Mouse (Mus musculus) neutrophil, adult 59 days (primary cell): ENCODE data around the gene Gm10718. TPM values are rescaled to one million over a fixed set of nuclear protein-coding genes. Genes with fewer than 3 reads are reported as not detected.

Experiments used
- total RNA-seq, 2 experiments: library from RNA; stranded (reverse); gene quantifications; 1 replicate in 1 of 2; 2 replicates in 1 of 2; pipeline ENCODE4 v1.2.4; 2023

Gene Gm10718
- 1 to 10 TPM; 5.5 to 7.0 TPM for total RNA-seq

DNA sequence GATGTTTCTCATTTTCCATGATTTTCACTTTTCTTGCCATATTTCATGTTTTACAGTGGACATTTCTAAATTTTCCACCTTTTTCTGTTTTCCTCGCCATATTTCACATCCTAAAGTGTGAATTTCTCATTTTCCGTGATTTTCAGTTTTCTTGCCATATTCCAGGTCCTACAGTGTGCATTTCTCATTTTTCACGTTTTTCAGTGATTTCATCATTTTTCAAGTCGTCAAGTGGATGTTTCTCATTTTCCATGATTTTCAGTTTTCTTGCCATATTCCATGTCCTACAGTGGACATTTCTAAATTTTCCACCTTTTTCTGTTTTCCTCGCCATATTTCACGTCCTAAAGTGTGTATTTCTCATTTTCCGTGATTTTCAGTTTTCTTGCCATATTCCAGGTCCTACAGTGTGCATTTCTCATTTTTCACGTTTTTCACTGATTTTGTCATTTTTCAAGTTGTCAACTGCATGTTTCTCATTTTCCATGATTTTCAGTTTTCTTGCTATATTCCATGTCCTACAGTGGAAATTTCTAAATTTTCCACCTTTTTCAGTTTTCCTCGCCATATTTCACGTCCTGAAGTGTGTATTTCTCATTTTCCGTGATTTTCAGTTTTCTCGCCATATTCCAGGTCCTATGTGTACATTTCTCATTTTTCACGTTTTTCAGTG lies at the start of gene Gm10718:
Gene Gm10718 (plus strand): TSS at position 236 of the 673 bp plus-strand sequence.

DNA sequence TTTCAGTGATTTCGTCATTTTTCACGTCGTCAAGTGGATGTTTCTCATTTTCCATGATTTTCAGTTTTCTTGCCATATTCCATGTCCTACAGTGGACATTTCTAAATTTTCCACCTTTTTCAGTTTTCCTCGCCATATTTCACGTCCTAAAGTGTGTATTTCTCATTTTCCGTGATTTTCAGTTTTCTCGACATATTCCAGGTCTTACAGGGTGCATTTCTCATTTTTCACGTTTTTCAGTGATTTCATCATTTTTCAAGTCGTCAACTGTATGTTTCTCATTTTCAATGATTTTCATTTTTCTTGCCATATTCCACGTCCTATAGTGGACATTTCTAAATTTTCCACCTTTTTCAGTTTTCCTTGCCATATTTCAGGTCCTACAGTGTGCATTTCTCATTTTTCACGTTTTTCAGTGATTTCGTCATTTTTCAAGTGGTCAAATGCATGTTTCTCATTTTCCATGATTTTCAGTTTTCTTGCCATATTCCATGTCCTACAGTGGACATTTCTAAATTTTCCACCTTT lies 22.8 kb upstream of the Gm10718 start, which contains the start of gene Gm10722:
Gene Gm10722 (plus strand): TSS at position 478 of the 528 bp plus-strand sequence.

DNA sequence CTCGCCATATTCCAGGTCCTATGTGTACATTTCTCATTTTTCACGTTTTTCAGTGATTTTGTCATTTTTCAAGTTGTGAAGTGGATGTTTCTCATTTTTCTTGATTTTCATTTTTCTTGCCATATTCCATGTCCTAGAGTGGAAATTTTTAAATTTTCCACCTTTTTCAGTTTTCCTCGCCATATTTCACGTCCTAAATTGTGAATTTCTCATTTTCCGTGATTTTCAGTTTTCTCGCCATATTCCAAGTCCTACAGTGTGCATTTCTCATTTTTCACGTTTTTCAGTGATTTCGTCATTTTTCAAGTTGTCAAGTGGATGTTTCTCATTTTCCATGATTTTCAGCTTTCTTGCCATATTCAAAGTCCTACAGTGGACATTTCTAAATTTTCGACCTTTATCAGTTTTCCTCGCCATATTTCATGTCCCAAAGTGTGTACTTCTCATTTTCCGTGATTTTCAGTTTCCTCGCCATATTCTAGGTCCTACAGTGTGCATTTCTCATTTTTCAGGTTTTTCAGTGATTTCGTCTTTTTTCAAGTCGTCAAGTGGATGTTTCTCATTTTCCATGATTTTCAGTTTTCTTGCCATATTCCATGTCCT lies 20.5 kb upstream of the Gm10718 start, which contains the start of gene Gm11168:
Gene Gm11168 (plus strand): TSS at position 553 of the 603 bp plus-strand sequence.

DNA sequence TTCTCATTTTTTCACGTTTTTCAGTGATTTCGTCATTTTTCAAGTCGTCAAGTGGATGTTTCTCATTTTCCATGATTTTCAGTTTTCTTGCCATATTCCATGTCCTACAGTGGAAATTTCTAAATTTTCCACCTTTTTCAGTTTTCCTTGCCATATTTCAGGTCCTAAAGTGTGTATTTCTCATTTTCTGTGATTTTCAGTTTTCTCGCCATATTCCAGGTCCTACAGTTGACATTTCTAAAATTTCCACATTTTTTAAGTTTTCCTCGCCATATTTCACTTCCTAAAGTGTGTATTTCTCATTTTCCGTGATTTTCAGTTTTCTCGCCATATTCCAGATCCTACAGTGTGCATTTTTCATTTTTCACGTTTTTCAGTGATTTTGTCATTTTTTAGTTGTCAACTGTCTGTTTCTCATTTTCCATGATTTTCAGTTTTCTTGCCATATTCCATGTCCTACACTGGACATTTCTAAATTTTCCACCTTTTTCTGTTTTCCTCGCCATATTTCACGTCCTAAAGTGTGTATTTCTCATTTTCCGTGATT lies 10.5 kb upstream of the Gm10718 start, which contains the start of gene Gm10721:
Gene Gm10721 (plus strand): TSS at position 408 of the 547 bp plus-strand sequence.

DNA sequence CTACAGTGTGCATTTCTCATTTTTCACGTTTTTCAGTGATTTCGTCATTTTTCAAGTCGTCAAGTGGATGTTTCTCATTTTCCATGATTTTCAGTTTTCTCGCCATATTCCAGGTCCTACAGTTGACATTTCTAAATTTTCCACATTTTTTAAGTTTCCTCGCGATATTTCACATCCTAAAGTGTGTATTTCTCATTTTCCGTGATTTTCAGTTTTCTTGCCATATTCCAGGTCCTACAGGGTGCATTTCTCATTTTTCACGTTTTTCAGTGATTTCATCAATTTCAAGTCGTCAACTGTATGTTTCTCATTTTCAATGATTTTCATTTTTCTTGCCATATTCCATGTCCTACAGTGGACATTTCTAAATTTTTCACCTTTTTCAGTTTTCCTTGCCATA lies 8.0 kb upstream of the Gm10718 start, which contains the start of gene Gm10720:
Gene Gm10720 (plus strand): TSS at position 301 of the 400 bp plus-strand sequence.

DNA sequence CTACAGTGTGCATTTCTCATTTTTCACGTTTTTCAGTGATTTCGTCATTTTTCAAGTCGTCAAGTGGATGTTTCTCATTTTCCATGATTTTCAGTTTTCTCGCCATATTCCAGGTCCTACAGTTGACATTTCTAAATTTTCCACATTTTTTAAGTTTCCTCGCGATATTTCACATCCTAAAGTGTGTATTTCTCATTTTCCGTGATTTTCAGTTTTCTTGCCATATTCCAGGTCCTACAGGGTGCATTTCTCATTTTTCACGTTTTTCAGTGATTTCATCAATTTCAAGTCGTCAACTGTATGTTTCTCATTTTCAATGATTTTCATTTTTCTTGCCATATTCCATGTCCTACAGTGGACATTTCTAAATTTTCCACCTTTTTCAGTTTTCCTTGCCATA lies 6.2 kb upstream of the Gm10718 start, which contains the start of gene Gm10719:
Gene Gm10719 (plus strand): TSS at position 301 of the 400 bp plus-strand sequence.

DNA sequence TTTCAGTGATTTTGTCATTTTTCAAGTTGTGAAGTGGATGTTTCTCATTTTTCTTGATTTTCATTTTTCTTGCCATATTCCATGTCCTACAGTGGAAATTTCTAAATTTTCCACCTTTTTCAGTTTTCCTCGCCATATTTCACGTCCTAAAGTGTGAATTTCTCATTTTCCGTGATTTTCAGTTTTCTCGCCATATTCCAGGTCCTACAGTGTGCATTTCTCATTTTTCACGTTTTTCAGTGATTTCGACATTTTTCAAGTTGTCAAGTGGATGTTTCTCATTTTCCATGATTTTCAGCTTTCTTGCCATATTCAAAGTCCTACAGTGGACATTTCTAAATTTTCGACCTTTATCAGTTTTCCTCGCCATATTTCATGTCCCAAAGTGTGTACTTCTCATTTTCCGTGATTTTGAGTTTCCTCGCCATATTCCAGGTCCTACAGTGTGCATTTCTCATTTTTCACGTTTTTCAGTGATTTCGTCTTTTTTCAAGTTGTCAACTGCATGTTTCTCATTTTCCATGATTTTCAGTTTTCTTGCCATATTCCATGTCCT lies 1.6 kb downstream of the Gm10718 start, which contains the start of gene Gm10717:
Gene Gm10717 (plus strand): TSS at position 506 of the 556 bp plus-strand sequence.

DNA sequence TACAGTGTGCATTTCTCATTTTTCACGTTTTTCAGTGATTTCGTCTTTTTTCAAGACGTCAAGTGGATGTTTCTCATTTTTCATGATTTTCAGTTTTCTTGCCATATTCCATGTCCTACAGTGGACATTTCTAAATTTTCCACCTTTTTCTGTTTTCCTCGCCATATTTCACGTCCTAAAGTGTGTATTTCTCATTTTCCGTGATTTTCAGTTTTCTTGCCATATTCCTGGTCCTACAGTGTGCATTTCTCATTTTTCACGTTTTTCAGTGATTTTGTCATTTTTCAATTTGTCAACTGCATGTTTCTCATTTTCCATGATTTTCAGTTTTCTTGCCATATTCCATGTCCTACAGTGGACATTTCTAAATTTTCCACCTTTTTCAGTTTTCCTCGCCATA lies 11.0 kb downstream of the Gm10718 start, which contains the start of gene Gm17535:
Gene Gm17535 (plus strand): TSS at position 301 of the 400 bp plus-strand sequence.

DNA sequence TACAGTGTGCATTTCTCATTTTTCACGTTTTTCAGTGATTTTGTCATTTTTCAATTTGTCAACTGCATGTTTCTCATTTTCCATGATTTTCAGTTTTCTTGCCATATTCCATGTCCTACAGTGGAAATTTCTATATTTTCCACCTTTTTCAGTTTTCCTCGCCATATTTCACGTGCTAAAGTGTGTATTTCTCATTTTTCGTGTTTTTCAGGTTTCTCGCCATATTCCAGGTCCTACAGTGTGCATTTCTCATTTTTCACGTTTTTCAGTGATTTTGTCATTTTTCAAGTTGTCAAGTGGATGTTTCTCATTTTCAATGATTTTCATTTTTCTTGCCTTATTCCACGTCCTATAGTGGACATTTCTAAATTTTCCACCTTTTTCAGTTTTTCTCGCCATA lies 13.2 kb downstream of the Gm10718 start, which contains the start of gene Gm10715:
Gene Gm10715 (plus strand): TSS at position 301 of the 400 bp plus-strand sequence.

Other genes starting within 250 kb of the Gm10718 start
- gene Gm10722, start 22.6 kb upstream of the Gm10718 start, total RNA-seq = not detected
- gene Gm11168, start 20.2 kb upstream of the Gm10718 start, total RNA-seq = 1 to 10 TPM in 1 of 2 experiments, not detected in 1; 1.1 TPM
- 1 to 10 TPM; 3.1 to 3.7 TPM for gene Gm10721, start 10.4 kb upstream of the Gm10718 start, total RNA-seq
- not detected for gene Gm10720, start 7.9 kb upstream of the Gm10718 start, total RNA-seq
- gene Gm10719, start 6.1 kb upstream of the Gm10718 start, total RNA-seq = 1 to 10 TPM; 3.5 to 8.1 TPM
- 1 to 10 TPM; 2.2 to 2.4 TPM for gene Gm10717, start 1.9 kb downstream of the Gm10718 start, total RNA-seq
- not detected for gene Gm17535, start 11.1 kb downstream of the Gm10718 start, total RNA-seq
- not detected for gene Gm10715, start 13.3 kb downstream of the Gm10718 start, total RNA-seq